7 mouse cellular contexts compared by ENCODE assay signal in genomic region chr2:61656421-61657411, GRCm38 (mm10). TPM values are rescaled to one million over a fixed set of nuclear protein-coding genes. Genes with fewer than 3 reads are reported as not detected.
DNase-seq lines count a peak whose midpoint lies in the region; ATAC-seq and TF ChIP-seq lines count a peak whose summit lies in the region.

No protein-coding gene starts in this region.

- H3K4me3 ChIP-seq in gastrocnemius, adult 2 months, result peak overlapping the region; percentile 80
- H3K4me3 ChIP-seq in megakaryocyte, embryonic 14.5 days (replicated peaks), result peak overlapping the region; percentile 93

- H3K36me3 ChIP-seq in megakaryocyte, embryonic 14.5 days (replicated peaks; ENCODE audit: low read length), result peaks cover 15% of the 10 kb centered on the region

- ATAC-seq in common myeloid progenitor, adult 5-6 weeks (replicated peaks; ENCODE audit: low read depth, poor library complexity, severe bottlenecking), result peak; percentile 59
- peak; percentile 71 for ATAC-seq in inflammation-experienced regulatory T-cells, adult 6 months

- DNase-seq in adrenal gland, postnatal 14 days, result peak; percentile 73
- peak; percentile 62 for DNase-seq in gastrocnemius, adult 2 months
- peak; percentile 73 to 91 for DNase-seq in left cerebral cortex, adult 8-10 months (ENCODE audit: low spot score in 2 of 2)
- peak; percentile 88 for DNase-seq in right cerebral cortex, postnatal 14 days

- no peak for TF ChIP-seq CTCF in gastrocnemius, adult 2 months (IDR thresholded peaks at IDR 0.05)

- H3K27me3 ChIP-seq in megakaryocyte, embryonic 14.5 days (replicated peaks), result peaks cover 12% of the 10 kb centered on the region

- intact Hi-C loops in gastrocnemius, adult 2 months (cut with DNase I), result no loop called here

- H3K27ac ChIP-seq in gastrocnemius, adult 2 months, result no peak overlapping the region

- peaks cover 26% of the 10 kb centered on the region for H3K4me1 ChIP-seq in megakaryocyte, embryonic 14.5 days

- no peaks in the 10 kb centered on the region for H3K9me3 ChIP-seq in megakaryocyte, embryonic 14.5 days

RNA-seq across cellular contexts. Expression of gene Psmd14, which starts 54.8 kb away (rescaled TPM):
- total RNA-seq in adrenal gland, postnatal 14 days (2021), result 92.3 and 95.3 TPM in 2 replicates
- total RNA-seq in common myeloid progenitor, adult 5-6 weeks (2017), result 174 and 181 TPM in 2 replicates
- 10 to 100 TPM; 63.3 to 63.8 TPM for total RNA-seq in gastrocnemius, adult 2 months (2021)
- 100 to 1,000 TPM; 202 to 261 (median 206) TPM for polyA plus RNA-seq in inflammation-experienced regulatory T-cells, adult 6 months (2017; shearing (Covaris generic))
- total RNA-seq in left cerebral cortex, adult 8-10 months (2022), result 100 to 1,000 TPM; 103 to 132 (median 114) TPM
- polyA plus RNA-seq in megakaryocyte, embryonic 14.5 days (2012; ENCODE audit: insufficient read depth, low replicate concordance), result 6.4 TPM in 1 of 2 replicates, not detected in the other
